Mouse (Mus musculus): ENCODE results near the gene Pde3a. TPM values are rescaled to one million over a fixed set of nuclear protein-coding genes. Genes with fewer than 3 reads are reported as not detected.

Gene Pde3a
- polyA plus RNA-seq, 1 experiment = 0.04 TPM

DNA sequence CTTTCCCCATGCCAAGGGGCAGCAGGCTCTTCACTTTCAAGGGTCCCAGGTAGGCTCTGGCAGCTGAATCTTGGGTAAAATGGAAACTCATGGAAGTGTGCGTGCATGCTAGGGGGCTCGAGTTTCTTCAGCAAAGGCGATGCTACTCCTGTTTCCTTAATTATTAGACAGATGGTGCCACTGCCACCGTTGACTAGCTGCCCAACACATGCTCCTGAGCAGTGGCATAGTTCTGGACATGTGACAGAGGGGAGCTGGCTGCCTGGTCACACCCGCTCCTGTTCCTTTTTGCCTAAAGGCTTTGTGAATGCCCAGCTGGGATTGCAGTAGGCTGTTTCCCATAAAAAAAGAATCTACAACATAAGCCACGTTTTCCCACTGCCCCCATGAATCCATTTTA lies 2.7 kb upstream of the Pde3a start:
- peaks cover 6% of the 10 kb centered on the region; the same call in 1 of the 2 replicates for H3K27me3 ChIP-seq (ENCODE audit: control insufficient read depth, insufficient read depth, low read length, poor library complexity, severe bottlenecking)
- no peaks in the 10 kb centered on the region for H3K9me3 ChIP-seq (replicated peaks; ENCODE audit: control insufficient read depth, insufficient read depth, low read length, poor library complexity, severe bottlenecking)
- H3K9ac ChIP-seq (ENCODE audit: low read depth, poor library complexity, severe bottlenecking) = no peak overlapping the region
- no peak overlapping the region for H3K4me3 ChIP-seq (ENCODE audit: low read depth, low read length)
- no peak for TF ChIP-seq CTCF (IDR thresholded peaks at IDR 0.05; ENCODE audit: low read depth, low read length)
- TF ChIP-seq POLR2A (IDR thresholded peaks at IDR 0.05; ENCODE audit: insufficient read depth, low read length) = no peak
- TF ChIP-seq EP300 (IDR thresholded peaks at IDR 0.05; ENCODE audit: insufficient read depth, low read depth, low read length) = no peak
- no peaks in the 10 kb centered on the region for H3K4me1 ChIP-seq (ENCODE audit: control insufficient read depth, insufficient read depth, low read length)
- no peaks in the 10 kb centered on the region for H3K36me3 ChIP-seq (ENCODE audit: control insufficient read depth, insufficient read depth, low read length, poor library complexity, severe bottlenecking)
- no peak overlapping the region for H3K27ac ChIP-seq (ENCODE audit: insufficient read depth, low read length)

DNA sequence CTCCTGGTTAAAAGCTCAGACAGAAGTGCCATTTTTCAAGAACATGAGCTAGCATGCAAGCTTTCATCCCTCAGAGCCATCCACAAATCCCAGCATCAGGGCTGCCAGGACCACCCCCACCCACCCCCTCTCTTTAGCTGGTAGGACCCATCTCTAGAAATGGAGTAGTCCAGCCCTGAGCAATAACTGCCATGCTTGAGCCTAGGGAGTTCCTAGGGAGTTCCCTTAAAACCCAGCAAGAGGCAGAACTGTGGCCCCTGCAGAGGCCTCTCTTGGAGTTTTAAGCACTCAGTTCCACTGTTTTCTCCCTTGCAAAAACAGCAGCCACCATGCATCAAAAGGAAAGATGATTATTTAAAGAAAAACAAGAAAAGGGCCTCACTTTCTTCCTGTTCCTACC lies 988 bp upstream of the Pde3a start:
- Histone ChIP-seq H3K36me3 (ENCODE audit: control insufficient read depth, insufficient read depth, low read length, poor library complexity, severe bottlenecking) (no peaks in the 10 kb centered on the region), H3K4me1 (ENCODE audit: control insufficient read depth, insufficient read depth, low read length) (no peaks in the 10 kb centered on the region), H3K27me3 (ENCODE audit: control insufficient read depth, insufficient read depth, low read length, poor library complexity, severe bottlenecking) (peaks cover 6% of the 10 kb centered on the region; the same call in 1 of the 2 replicates), H3K9me3 (replicated peaks; ENCODE audit: control insufficient read depth, insufficient read depth, low read length, poor library complexity, severe bottlenecking) (no peaks in the 10 kb centered on the region), H3K27ac (ENCODE audit: insufficient read depth, low read length) (no peak overlapping the region), H3K4me3 (ENCODE audit: low read depth, low read length) (no peak overlapping the region), H3K9ac (ENCODE audit: low read depth, poor library complexity, severe bottlenecking) (no peak overlapping the region)
- TF ChIP-seq POLR2A (IDR thresholded peaks at IDR 0.05; ENCODE audit: insufficient read depth, low read length) (no peak), EP300 (IDR thresholded peaks at IDR 0.05; ENCODE audit: insufficient read depth, low read depth, low read length) (no peak), CTCF (IDR thresholded peaks at IDR 0.05; ENCODE audit: low read depth, low read length) (no peak)

DNA sequence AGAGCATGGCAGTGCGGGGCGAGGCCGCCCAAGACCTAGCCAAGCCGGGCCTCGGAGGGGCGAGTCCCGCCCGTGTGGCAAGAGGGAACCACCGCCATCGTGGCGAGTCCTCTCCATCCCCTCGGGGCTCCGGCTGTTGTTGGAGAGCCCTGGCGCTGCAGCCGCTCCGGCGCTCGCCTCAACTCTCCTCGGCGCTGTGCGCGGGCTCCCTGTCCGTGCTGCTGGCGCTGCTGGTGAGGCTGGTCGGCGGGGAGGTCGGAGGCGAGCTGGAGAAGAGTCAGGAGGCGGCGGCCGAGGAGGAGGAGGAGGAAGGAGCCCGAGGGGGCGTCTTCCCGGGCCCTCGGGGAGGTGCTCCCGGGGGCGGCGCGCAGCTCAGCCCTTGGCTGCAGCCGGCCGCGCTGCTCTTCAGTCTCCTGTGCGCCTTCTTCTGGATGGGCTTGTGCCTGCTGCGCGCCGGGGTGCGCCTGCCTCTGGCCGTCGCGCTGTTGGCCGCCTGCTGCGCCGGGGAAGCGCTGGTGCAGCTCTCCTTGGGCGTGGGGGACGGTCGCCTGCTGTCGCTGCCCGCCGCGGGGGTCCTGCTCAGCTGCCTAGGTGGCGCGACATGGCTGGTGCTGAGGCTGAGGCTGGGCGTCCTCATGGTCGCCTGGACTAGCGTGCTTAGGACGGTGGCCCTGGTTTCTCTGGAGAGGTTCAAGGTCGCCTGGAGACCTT lies 671 bp downstream of the Pde3a start:
- Histone ChIP-seq H3K36me3 (ENCODE audit: control insufficient read depth, insufficient read depth, low read length, poor library complexity, severe bottlenecking) (no peaks in the 10 kb centered on the region), H3K4me1 (ENCODE audit: control insufficient read depth, insufficient read depth, low read length) (no peaks in the 10 kb centered on the region), H3K9ac (ENCODE audit: low read depth, poor library complexity, severe bottlenecking) (peak overlapping the region; percentile 39; the same call in 1 of the 2 replicates), H3K9me3 (replicated peaks; ENCODE audit: control insufficient read depth, insufficient read depth, low read length, poor library complexity, severe bottlenecking) (no peaks in the 10 kb centered on the region), H3K27me3 (ENCODE audit: control insufficient read depth, insufficient read depth, low read length, poor library complexity, severe bottlenecking) (peaks cover 6% of the 10 kb centered on the region; the same call in 1 of the 2 replicates), H3K4me3 (ENCODE audit: low read depth, low read length) (peak overlapping the region; percentile 31), H3K27ac (ENCODE audit: insufficient read depth, low read length) (no peak overlapping the region)
- TF ChIP-seq EP300 (IDR thresholded peaks at IDR 0.05; ENCODE audit: insufficient read depth, low read depth, low read length) (no peak), CTCF (IDR thresholded peaks at IDR 0.05; ENCODE audit: low read depth, low read length) (no peak), POLR2A (IDR thresholded peaks at IDR 0.05; ENCODE audit: insufficient read depth, low read length) (no peak)

DNA sequence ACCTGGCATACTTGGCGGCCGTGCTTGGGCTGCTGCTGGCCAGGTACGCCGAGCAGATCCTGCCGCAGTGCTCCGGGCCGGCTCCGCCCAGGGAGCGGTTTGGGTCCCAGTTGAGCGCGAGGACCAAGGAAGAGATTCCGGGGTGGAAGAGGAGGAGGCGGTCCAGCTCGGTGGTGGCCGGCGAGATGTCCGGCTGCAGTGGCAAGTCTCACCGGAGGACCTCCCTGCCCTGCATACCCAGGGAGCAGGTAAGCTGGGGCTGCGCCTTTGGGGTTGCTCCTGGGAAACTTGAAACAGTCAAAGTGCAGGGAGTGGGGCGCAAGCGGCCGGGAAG lies 1.2 kb downstream of the Pde3a start:
- Histone ChIP-seq H3K9ac (ENCODE audit: low read depth, poor library complexity, severe bottlenecking) (peak overlapping the region; percentile 39; the same call in 1 of the 2 replicates), H3K27ac (ENCODE audit: insufficient read depth, low read length) (no peak overlapping the region), H3K9me3 (replicated peaks; ENCODE audit: control insufficient read depth, insufficient read depth, low read length, poor library complexity, severe bottlenecking) (no peaks in the 10 kb centered on the region), H3K4me3 (ENCODE audit: low read depth, low read length) (peak overlapping the region; percentile 31), H3K36me3 (ENCODE audit: control insufficient read depth, insufficient read depth, low read length, poor library complexity, severe bottlenecking) (no peaks in the 10 kb centered on the region), H3K4me1 (ENCODE audit: control insufficient read depth, insufficient read depth, low read length) (no peaks in the 10 kb centered on the region), H3K27me3 (ENCODE audit: control insufficient read depth, insufficient read depth, low read length, poor library complexity, severe bottlenecking) (peaks cover 6% of the 10 kb centered on the region; the same call in 1 of the 2 replicates)
- no peak for TF ChIP-seq EP300 (IDR thresholded peaks at IDR 0.05; ENCODE audit: insufficient read depth, low read depth, low read length)
- no peak for TF ChIP-seq CTCF (IDR thresholded peaks at IDR 0.05; ENCODE audit: low read depth, low read length)
- no peak for TF ChIP-seq POLR2A (IDR thresholded peaks at IDR 0.05; ENCODE audit: insufficient read depth, low read length)

DNA sequence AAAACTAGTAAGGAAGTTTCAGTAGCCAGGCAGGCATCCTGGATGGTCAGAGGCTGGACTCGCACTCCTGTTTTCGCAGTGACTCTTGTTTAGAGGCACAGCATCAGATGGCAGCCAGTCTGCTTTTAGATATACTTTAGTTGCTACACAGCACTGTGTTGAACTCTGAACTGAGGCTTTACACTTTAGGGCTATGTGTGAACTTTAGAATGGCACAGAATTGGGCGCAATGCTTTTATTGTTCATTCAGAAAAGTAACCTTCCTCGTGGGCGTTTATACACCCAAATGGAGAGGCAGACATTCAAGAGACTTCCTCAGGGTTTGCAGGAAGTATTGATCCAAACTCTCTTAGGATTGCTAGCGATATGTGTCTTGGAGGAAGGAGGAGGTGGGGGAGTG lies 1.9 kb downstream of the Pde3a start:
- TF ChIP-seq CTCF (IDR thresholded peaks at IDR 0.05; ENCODE audit: low read depth, low read length) (no peak), POLR2A (IDR thresholded peaks at IDR 0.05; ENCODE audit: insufficient read depth, low read length) (no peak), EP300 (IDR thresholded peaks at IDR 0.05; ENCODE audit: insufficient read depth, low read depth, low read length) (no peak)
- Histone ChIP-seq H3K9me3 (replicated peaks; ENCODE audit: control insufficient read depth, insufficient read depth, low read length, poor library complexity, severe bottlenecking) (no peaks in the 10 kb centered on the region), H3K36me3 (ENCODE audit: control insufficient read depth, insufficient read depth, low read length, poor library complexity, severe bottlenecking) (no peaks in the 10 kb centered on the region), H3K27ac (ENCODE audit: insufficient read depth, low read length) (no peak overlapping the region), H3K9ac (ENCODE audit: low read depth, poor library complexity, severe bottlenecking) (no peak overlapping the region), H3K4me3 (ENCODE audit: low read depth, low read length) (no peak overlapping the region), H3K27me3 (ENCODE audit: control insufficient read depth, insufficient read depth, low read length, poor library complexity, severe bottlenecking) (peaks cover 6% of the 10 kb centered on the region; the same call in 1 of the 2 replicates), H3K4me1 (ENCODE audit: control insufficient read depth, insufficient read depth, low read length) (no peaks in the 10 kb centered on the region)

DNA sequence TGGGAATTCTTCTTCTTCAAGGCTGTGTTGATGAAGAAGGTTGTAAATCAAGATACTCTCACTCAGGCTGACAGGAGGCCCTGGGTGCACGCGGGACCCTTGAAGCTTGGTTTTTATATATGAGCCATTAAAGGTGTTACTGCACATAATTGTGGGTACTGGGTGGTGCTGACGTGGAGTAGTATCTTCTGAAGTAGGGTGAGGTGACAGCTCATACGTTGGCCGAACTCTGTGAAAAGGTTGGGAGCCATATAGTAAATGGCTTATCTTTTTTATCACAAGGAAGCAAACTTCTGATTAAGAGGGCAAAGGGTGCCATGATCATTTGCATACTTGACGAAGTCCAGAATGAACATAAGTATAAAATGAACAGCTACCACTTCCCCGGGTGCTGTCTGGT lies 3.5 kb downstream of the Pde3a start:
- Histone ChIP-seq H3K27ac (ENCODE audit: insufficient read depth, low read length) (no peak overlapping the region), H3K4me3 (ENCODE audit: low read depth, low read length) (no peak overlapping the region), H3K4me1 (ENCODE audit: control insufficient read depth, insufficient read depth, low read length) (no peaks in the 10 kb centered on the region)

More for the DNA sequence above, 3.5 kb downstream of the Pde3a start:
- no peak overlapping the region for H3K9ac ChIP-seq (ENCODE audit: low read depth, poor library complexity, severe bottlenecking)
- TF ChIP-seq CTCF (IDR thresholded peaks at IDR 0.05; ENCODE audit: low read depth, low read length) (no peak), POLR2A (IDR thresholded peaks at IDR 0.05; ENCODE audit: insufficient read depth, low read length) (no peak), EP300 (IDR thresholded peaks at IDR 0.05; ENCODE audit: insufficient read depth, low read depth, low read length) (no peak)
- no peaks in the 10 kb centered on the region for H3K9me3 ChIP-seq (replicated peaks; ENCODE audit: control insufficient read depth, insufficient read depth, low read length, poor library complexity, severe bottlenecking)
- peaks cover 6% of the 10 kb centered on the region; the same call in 1 of the 2 replicates for H3K27me3 ChIP-seq (ENCODE audit: control insufficient read depth, insufficient read depth, low read length, poor library complexity, severe bottlenecking)
- no peaks in the 10 kb centered on the region for H3K36me3 ChIP-seq (ENCODE audit: control insufficient read depth, insufficient read depth, low read length, poor library complexity, severe bottlenecking)

Data from ES-Bruce4 (cell line).